Mouse (Mus musculus) intestine, embryonic 16.5 days (tissue): ENCODE data around the gene Smdt1. TPM values are rescaled to one million over a fixed set of nuclear protein-coding genes. Genes with fewer than 3 reads are reported as not detected.
A peak's percentile ranks its signal among the peaks of the same experiment; 100 is the strongest.

Source experiments
- ATAC-seq: fragments of 200-750 bp; cut with Nextera tagmentation; 2 replicates; pipeline ENCODE4 v1.8.0; 2017; ENCODE audit warnings: moderate TSS enrichment, moderate library complexity
- H3K27ac ChIP-seq: fragments of 300-500 bp; sonication (generic); 2 replicates; pipeline ENCODE4 v1.5.1; 2014; ENCODE audit warnings: mild to moderate bottlenecking, low read length
- H3K27me3 ChIP-seq: fragments of 300-500 bp; sonication (generic); replicated peaks from 2 replicates; pipeline ENCODE4 v1.6.1; 2014; ENCODE audit warnings: low read length, control low read depth, mixed read lengths; ENCODE audit not compliant: control insufficient read depth, insufficient read depth
- H3K36me3 ChIP-seq: fragments of 300-500 bp; sonication (generic); 2 replicates; pipeline ENCODE4 v1.6.1; 2014; ENCODE audit warnings: low read length, control low read depth; ENCODE audit not compliant: control insufficient read depth, insufficient read depth
- H3K4me1 ChIP-seq: fragments of 300-500 bp; sonication (generic); 2 replicates; pipeline ENCODE4 v1.6.1; 2014; ENCODE audit warnings: low read length, control low read depth, mixed read lengths; ENCODE audit not compliant: control insufficient read depth, insufficient read depth
- H3K4me2 ChIP-seq: fragments of 300-500 bp; sonication (generic); 2 replicates; pipeline ENCODE4 v1.6.1; 2014; ENCODE audit warnings: low read depth, low read length, control low read depth
- H3K4me3 ChIP-seq: fragments of 300-500 bp; sonication (generic); 2 replicates; pipeline ENCODE4 v1.5.1; 2014; ENCODE audit warnings: mild to moderate bottlenecking, low read length
- H3K9ac ChIP-seq: fragments of 300-500 bp; sonication (generic); 2 replicates; pipeline ENCODE4 v1.6.1; 2014; ENCODE audit warnings: low read depth, low read length
- H3K9me3 ChIP-seq: fragments of 300-500 bp; sonication (generic); 2 replicates; pipeline ENCODE4 v1.6.1; 2016; ENCODE audit warnings: low read length, control low read depth; ENCODE audit not compliant: control insufficient read depth
- WGBS: fragments of 180-500 bp; shearing (Covaris S2); extraction: QIAGEN DNeasy Blood & Tissue Kit; methylation state at CpG from one replicate; pipeline ENCODE4 v1.1.7; 2014; 5-methylcytosine and 5-hydroxymethylcytosine counted together
- polyA plus RNA-seq: library from polyadenylated mRNA; unstranded; fragments of >200 nt; fragmentation: Nextera tagmentation; extraction: Ambion mirVana; gene quantifications from 2 replicates; pipeline ENCODE4 v1.2.1, GENCODE M21; 2015

The Smdt1 gene
- polyA plus RNA-seq, result 332 and 340 TPM in 2 replicates

- Histone ChIP-seq H3K4me3 (peak within 1 kb of the TSS; percentile 69), H3K9me3 (no peaks in the 10 kb centered on the region), H3K27me3 (no peaks in the 10 kb centered on the region), H3K9ac (peak within 1 kb of the TSS; percentile 80), H3K4me2 (peak within 1 kb of the TSS; percentile 53), H3K36me3 (peaks cover 16% of the 10 kb centered on the region), H3K27ac (peak within 1 kb of the TSS; percentile 73), H3K4me1 (peaks cover 39% of the 10 kb centered on the region)
- 0% methylated on average over 41 of the region's 41 CpGs for WGBS
- ATAC-seq, result peak; percentile 83
Observed at GRCm38 (mm10) chr15:82338593-82339112, at the start of gene Smdt1, which contains the start of the genes Naga and Pheta2. Smdt1 (plus strand) TSS chr15:82338959. Naga (minus strand) TSS chr15:82338925. Pheta2 (plus strand) TSS chr15:82338942.

- Histone ChIP-seq H3K27ac (no peak overlapping the region), H3K27me3 (no peaks in the 10 kb centered on the region), H3K4me2 (no peak overlapping the region), H3K9ac (no peak overlapping the region), H3K36me3 (no peaks in the 10 kb centered on the region), H3K4me1 (peaks cover 9% of the 10 kb centered on the region), H3K9me3 (no peaks in the 10 kb centered on the region), H3K4me3 (no peak overlapping the region)
- 83% methylated on average over 7 of the region's 7 CpGs for WGBS
- ATAC-seq, result no peak
Observed at GRCm38 (mm10) chr15:82290252-82290651, 48.5 kb upstream of the Smdt1 start.

- no peak overlapping the region; the same call in 1 of the 2 replicates for H3K9ac ChIP-seq
- peak overlapping the region; percentile 39 for H3K4me2 ChIP-seq
- ATAC-seq, result no peak; the same call in 1 of the 2 replicates
Observed at GRCm38 (mm10) chr15:82292851-82293250, 45.9 kb upstream of the Smdt1 start.

GRCm38 (mm10) chr15:82293271-82293711 is 45.5 kb upstream of the Smdt1 start:
- H3K4me3 ChIP-seq, result no peak overlapping the region
- peak; percentile 72 for ATAC-seq
- H3K4me1 ChIP-seq, result peaks cover 9% of the 10 kb centered on the region
- no peak overlapping the region; the same call in 1 of the 2 replicates for H3K27ac ChIP-seq
- no peaks in the 10 kb centered on the region for H3K36me3 ChIP-seq
- H3K9ac ChIP-seq, result no peak overlapping the region; the same call in 1 of the 2 replicates
- H3K27me3 ChIP-seq, result no peaks in the 10 kb centered on the region
- 5% methylated on average over 7 of the region's 7 CpGs for WGBS
- H3K4me2 ChIP-seq, result peak overlapping the region; percentile 39
- H3K9me3 ChIP-seq, result no peaks in the 10 kb centered on the region

More at GRCm38 (mm10) chr15:82292851-82293250, 45.9 kb upstream of the Smdt1 start:
- H3K4me3 ChIP-seq, result no peak overlapping the region
- no peaks in the 10 kb centered on the region for H3K36me3 ChIP-seq
- no peak overlapping the region for H3K27ac ChIP-seq
- no peaks in the 10 kb centered on the region for H3K9me3 ChIP-seq
- WGBS, result 22% methylated on average over 5 of the region's 5 CpGs
- H3K27me3 ChIP-seq, result no peaks in the 10 kb centered on the region
- peaks cover 9% of the 10 kb centered on the region for H3K4me1 ChIP-seq

GRCm38 (mm10) chr15:82294059-82294458 is 44.7 kb upstream of the Smdt1 start:
- Histone ChIP-seq H3K4me3 (no peak overlapping the region), H3K27ac (no peak overlapping the region), H3K27me3 (no peaks in the 10 kb centered on the region), H3K36me3 (no peaks in the 10 kb centered on the region), H3K9ac (no peak overlapping the region), H3K9me3 (no peaks in the 10 kb centered on the region), H3K4me2 (no peak overlapping the region), H3K4me1 (peaks cover 9% of the 10 kb centered on the region)
- ATAC-seq, result no peak
- 49% methylated on average over 8 of the region's 8 CpGs for WGBS

- Histone ChIP-seq H3K9ac (no peak within 1 kb of the TSS), H3K4me2 (no peak within 1 kb of the TSS), H3K4me1 (no peaks in the 10 kb centered on the region), H3K27me3 (no peaks in the 10 kb centered on the region), H3K9me3 (no peaks in the 10 kb centered on the region), H3K36me3 (no peaks in the 10 kb centered on the region), H3K27ac (no peak within 1 kb of the TSS), H3K4me3 (no peak within 1 kb of the TSS)
- 59% methylated on average over 39 of the region's 39 CpGs for WGBS
- ATAC-seq, result no peak
Observed at GRCm38 (mm10) chr15:82298764-82299561, 39.8 kb upstream of the Smdt1 start, which contains the start of gene Wbp2nl. Wbp2nl (plus strand) TSS chr15:82298954.

GRCm38 (mm10) chr15:82307107-82307506 is 31.7 kb upstream of the Smdt1 start:
- H3K27ac ChIP-seq, result no peak overlapping the region
- ATAC-seq, result peak; percentile 76

GRCm38 (mm10) chr15:82308416-82308815 is 30.3 kb upstream of the Smdt1 start:
- H3K27ac ChIP-seq, result no peak overlapping the region
- no peaks in the 10 kb centered on the region for H3K36me3 ChIP-seq
- ATAC-seq, result no peak
- WGBS, result 52% methylated on average over 3 of the region's 3 CpGs
- no peak overlapping the region for H3K4me3 ChIP-seq
- H3K9ac ChIP-seq, result no peak overlapping the region
- H3K4me2 ChIP-seq, result no peak overlapping the region
- H3K4me1 ChIP-seq, result no peaks in the 10 kb centered on the region
- H3K9me3 ChIP-seq, result no peaks in the 10 kb centered on the region
- no peaks in the 10 kb centered on the region for H3K27me3 ChIP-seq

More at GRCm38 (mm10) chr15:82307107-82307506, 31.7 kb upstream of the Smdt1 start:
- no peaks in the 10 kb centered on the region for H3K9me3 ChIP-seq
- H3K4me3 ChIP-seq, result no peak overlapping the region
- H3K36me3 ChIP-seq, result no peaks in the 10 kb centered on the region
- no peak overlapping the region for H3K9ac ChIP-seq
- no peak overlapping the region for H3K4me2 ChIP-seq
- 55% methylated on average over 3 of the region's 3 CpGs for WGBS
- no peaks in the 10 kb centered on the region for H3K27me3 ChIP-seq
- no peaks in the 10 kb centered on the region for H3K4me1 ChIP-seq

GRCm38 (mm10) chr15:82317839-82318238 is 20.9 kb upstream of the Smdt1 start:
- WGBS, result 85% methylated on average over 6 of the region's 6 CpGs
- Histone ChIP-seq H3K4me2 (no peak overlapping the region), H3K4me3 (no peak overlapping the region), H3K4me1 (no peaks in the 10 kb centered on the region), H3K27ac (no peak overlapping the region), H3K36me3 (no peaks in the 10 kb centered on the region), H3K27me3 (no peaks in the 10 kb centered on the region), H3K9me3 (no peaks in the 10 kb centered on the region), H3K9ac (no peak overlapping the region)
- ATAC-seq, result no peak
